Comparison of ENCODE assay signal across 8 mouse cellular contexts in the genomic region with DNA sequence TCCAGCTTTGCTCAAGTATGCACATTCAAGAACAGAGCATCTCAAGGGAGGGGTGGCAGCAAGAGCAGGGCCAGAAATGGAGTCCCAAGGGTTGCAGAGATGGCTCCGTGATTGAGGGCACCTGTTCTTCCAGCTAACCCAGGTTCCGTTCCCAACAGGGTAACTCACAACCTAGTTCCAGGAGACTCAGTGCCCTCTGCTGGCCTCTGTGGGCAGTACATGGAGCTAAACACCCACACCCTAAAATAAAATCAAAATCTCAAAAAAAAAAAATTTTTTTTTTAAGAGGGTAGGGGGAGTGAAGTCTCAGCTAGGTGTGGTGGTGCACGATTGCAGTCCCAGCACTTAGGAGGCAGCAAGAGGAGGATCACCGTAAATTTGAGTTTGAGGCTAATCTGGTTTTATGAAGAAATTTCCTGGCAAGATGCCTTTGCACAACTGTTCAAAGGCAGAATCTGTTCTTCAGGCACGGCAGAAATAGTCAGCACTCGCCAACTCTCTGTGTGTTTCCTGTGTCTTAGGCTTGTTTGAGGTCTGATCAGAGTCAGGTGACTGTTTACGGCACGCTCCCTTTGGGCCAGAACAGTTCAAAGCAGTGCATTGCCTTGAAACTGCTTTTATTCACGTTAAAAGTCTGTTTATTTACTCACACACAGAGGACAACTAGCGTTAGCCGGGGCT. TPM values are rescaled to one million over a fixed set of nuclear protein-coding genes. Genes with fewer than 3 reads are reported as not detected.
DNase-seq lines count a peak whose midpoint lies in the region; ATAC-seq and TF ChIP-seq lines count a peak whose summit lies in the region.

No protein-coding gene starts in this region.

- intact Hi-C loops in left cerebral cortex, postnatal 4 days (cut with DNase I), result no loop called here

- no peak overlapping the region for H3K27ac ChIP-seq in heart, postnatal 0 days (ENCODE audit: low read depth)

- peak; percentile 48 to 63 for DNase-seq in left cerebral cortex, adult 18-20 months (ENCODE audit: low spot score in 2 of 2)
- DNase-seq in left cerebral cortex, adult 11 months (ENCODE audit: low spot score), result no peak
- DNase-seq in Muller cell, postnatal 12 days (ENCODE audit: inconsistent ontology term), result peak; percentile 49
- peak; percentile 58 to 63 for DNase-seq in cerebellum, postnatal 36 days
- DNase-seq in heart, postnatal 0 days (ENCODE audit: low spot score), result peak; percentile 20
- peak; percentile 54 for DNase-seq in left cerebral cortex, postnatal 4 days
- DNase-seq in ovary, postnatal 14 days (ENCODE audit: low spot score), result peak; percentile 34
- peak; percentile 86 for DNase-seq in thymus, postnatal 4 days

- no peaks in the 10 kb centered on the region for H3K36me3 ChIP-seq in heart, postnatal 0 days (replicated peaks; ENCODE audit: control insufficient read depth, insufficient read depth, low read length)

- TF ChIP-seq EP300 in heart, postnatal 0 days (IDR thresholded peaks at IDR 0.05; ENCODE audit: low read depth), result no peak

- no peak overlapping the region for H3K9ac ChIP-seq in heart, postnatal 0 days (replicated peaks; ENCODE audit: low read depth, low read length)

- H3K4me3 ChIP-seq in heart, postnatal 0 days (ENCODE audit: low read depth, low read length), result no peak overlapping the region

- 48% methylated on average over 11 of the region's 11 CpGs for WGBS in heart, postnatal 0 days

- H3K9me3 ChIP-seq in heart, postnatal 0 days (replicated peaks; ENCODE audit: control insufficient read depth, low read length), result no peaks in the 10 kb centered on the region

- H3K4me1 ChIP-seq in heart, postnatal 0 days (ENCODE audit: control insufficient read depth, insufficient read depth), result no peaks in the 10 kb centered on the region

- H3K27me3 ChIP-seq in heart, postnatal 0 days (ENCODE audit: control insufficient read depth, insufficient read depth, low read length), result no peaks in the 10 kb centered on the region

- ATAC-seq in heart, postnatal 0 days (ENCODE audit: insufficient read depth, low read depth), result no peak

- peak; percentile 63 for TF ChIP-seq CTCF in heart, postnatal 0 days (IDR thresholded peaks at IDR 0.05; ENCODE audit: low read depth)

- H3K4me2 ChIP-seq in heart, postnatal 0 days (ENCODE audit: low read depth, low read length), result no peak overlapping the region

RNA-seq across cellular contexts. Expression of gene Kif23, which starts 38.7 kb away (rescaled TPM):
- total RNA-seq in left cerebral cortex, adult 18-20 months (2021), result 1 to 10 TPM; 1.9 to 2.1 TPM
- 9.9 and 17.9 TPM in 2 replicates for total RNA-seq in heart, postnatal 0 days (2014; rRNA removed; ENCODE audit: low replicate concordance)
- polyA plus RNA-seq in heart, postnatal 0 days (2015; fragmentation: Nextera tagmentation; extraction: Ambion mirVana), result 17.2 and 17.6 TPM in 2 replicates
- 10 to 100 TPM; 11.2 to 13.1 TPM for total RNA-seq in left cerebral cortex, postnatal 4 days (2021)

RNA-seq across cellular contexts. Expression of gene Paqr5, which starts 41.3 kb away (rescaled TPM):
- total RNA-seq in left cerebral cortex, adult 18-20 months (2021), result 1 to 10 TPM; 3.5 to 3.8 TPM
- total RNA-seq in heart, postnatal 0 days (2014; rRNA removed; ENCODE audit: low replicate concordance), result 5.1 TPM in 1 of 2 replicates, not detected in the other
- polyA plus RNA-seq in heart, postnatal 0 days (2015; fragmentation: Nextera tagmentation; extraction: Ambion mirVana), result 0.15 and 0.18 TPM in 2 replicates
- total RNA-seq in left cerebral cortex, postnatal 4 days (2021), result under 1 TPM; 0.22 to 0.32 TPM
